Mouse (Mus musculus) liver, adult 10 weeks (tissue): ENCODE results near the gene Acer2. TPM values are rescaled to one million over a fixed set of nuclear protein-coding genes. Genes with fewer than 3 reads are reported as not detected.

ENCODE experiments used
- polyA plus RNA-seq: library from polyadenylated mRNA; stranded (reverse); fragments of 350-450 nt; fragmentation: Illumina TruSeq; extraction: RNeasy Lipid Tissue Mini Kit (QIAGEN cat#74804); gene quantifications from one replicate; pipeline ENCODE4 v1.2.3, GENCODE M21; 2014; ENCODE audit warnings: low read depth, low replicate concordance

Gene Acer2
- polyA plus RNA-seq = 5.8 TPM

GRCm38 (mm10) chr4:86874146-86874847 lies at the start of gene Acer2:
TSS of gene Acer2 (plus strand) at chr4:86874396.

GRCm38 (mm10) chr4:86857113-86858069 lies 16.8 kb upstream of the Acer2 start, which contains the start of gene Rps6:
TSS of gene Rps6 (minus strand) at chr4:86857412.

Other genes with a start within 250 kb of the Acer2 start
- 129 TPM for gene Plin2, start 204.3 kb upstream of the Acer2 start, polyA plus RNA-seq
- gene Dennd4c, start 125.8 kb upstream of the Acer2 start, polyA plus RNA-seq = 17.5 TPM
- 398 TPM for gene Rps6, start 17.0 kb upstream of the Acer2 start, polyA plus RNA-seq